Mouse (Mus musculus) T-helper 1 cell (primary cell): Measurements from ENCODE around the gene Clec4e.
"Not testable (repeated sequence)": the region's sequence is repeated elsewhere in the genome, so short reads cannot be mapped to it uniquely, and the experiment has no call there.

Experiments used
- in situ Hi-C: fragments of 300-600 bp; cut with MboI, MseI; formaldehyde crosslinking; loops from one replicate; pipeline ENCODE4 v1.15.1; 2025; ENCODE audit warnings: high pct_unique_total_duplicates

The Clec4e gene

GRCm38 (mm10) chr6:123289753-123290152 lies at the start of gene Clec4e:
Gene Clec4e (minus strand): TSS chr6:123289870.
- in situ Hi-C loops, result no loop called here

GRCm38 (mm10) chr6:123332503-123332902 lies 42.8 kb upstream of the Clec4e start:
- in situ Hi-C loops, result loop anchor here (5.0 kb wide), 1 partner anchor 65 kb away; no protein-coding TSS in a partner anchor

GRCm38 (mm10) chr6:123308033-123308432 lies 18.4 kb upstream of the Clec4e start, which contains the start of gene Vmn2r19:
Gene Vmn2r19 (plus strand): TSS chr6:123308333.
- in situ Hi-C loops, result no loop called here

GRCm38 (mm10) chr6:123306315-123306714 lies 16.6 kb upstream of the Clec4e start:
- in situ Hi-C loops, result not testable (repeated sequence)

- in situ Hi-C loops, result no loop called here
These were observed 7.0 kb upstream of the Clec4e start for GRCm38 (mm10) chr6:123296687-123297086.

GRCm38 (mm10) chr6:123293509-123293908 lies 3.8 kb upstream of the Clec4e start:
- in situ Hi-C loops, result not testable (repeated sequence)

- in situ Hi-C loops, result no loop called here
These were observed 3.2 kb upstream of the Clec4e start for GRCm38 (mm10) chr6:123292751-123293400.

- in situ Hi-C loops, result no loop called here
These were observed 739 bp downstream of the Clec4e start for GRCm38 (mm10) chr6:123288931-123289330.

GRCm38 (mm10) chr6:123286311-123286710 lies 3.4 kb downstream of the Clec4e start:
- in situ Hi-C loops, result no loop called here

- in situ Hi-C loops, result no loop called here
These were observed 10.2 kb downstream of the Clec4e start for GRCm38 (mm10) chr6:123279443-123279842.

- in situ Hi-C loops, result loop anchor here (5.0 kb wide), 1 partner anchor 65 kb away; no protein-coding TSS in a partner anchor
These were observed 22.7 kb downstream of the Clec4e start for GRCm38 (mm10) chr6:123266945-123267344.

- in situ Hi-C loops, result loop anchor here (5.0 kb wide), 1 partner anchor 66 kb away; no protein-coding TSS in a partner anchor
These were observed 23.9 kb downstream of the Clec4e start for GRCm38 (mm10) chr6:123265809-123266208.

- in situ Hi-C loops, result no loop called here
These were observed 25.5 kb downstream of the Clec4e start for GRCm38 (mm10) chr6:123264194-123264593.

GRCm38 (mm10) chr6:123261555-123262161 lies 28.0 kb downstream of the Clec4e start, which contains the start of gene Clec4d:
Gene Clec4d (plus strand): TSS chr6:123262111.
- in situ Hi-C loops, result no loop called here

GRCm38 (mm10) chr6:123260868-123261267 lies 28.8 kb downstream of the Clec4e start:
- in situ Hi-C loops, result no loop called here

- in situ Hi-C loops, result no loop called here
These were observed 29.6 kb downstream of the Clec4e start for GRCm38 (mm10) chr6:123259889-123260603.

GRCm38 (mm10) chr6:123258946-123259345 lies 30.7 kb downstream of the Clec4e start:
- in situ Hi-C loops, result no loop called here

- in situ Hi-C loops, result no loop called here
These were observed 36.9 kb downstream of the Clec4e start for GRCm38 (mm10) chr6:123252735-123253134.

- in situ Hi-C loops, result not testable (repeated sequence)
These were observed 40.8 kb downstream of the Clec4e start for GRCm38 (mm10) chr6:123248862-123249261.

GRCm38 (mm10) chr6:123244201-123244600 lies 45.5 kb downstream of the Clec4e start:
- in situ Hi-C loops, result no loop called here

GRCm38 (mm10) chr6:123237582-123237981 lies 52.1 kb downstream of the Clec4e start:
- in situ Hi-C loops, result no loop called here
